ENCODE assay signal across 24 mouse cellular contexts in genomic region chr5:124637836-124638235, GRCm38 (mm10). TPM values are rescaled to one million over a fixed set of nuclear protein-coding genes. Genes with fewer than 3 reads are reported as not detected.
A peak's percentile ranks its signal among the peaks of the same experiment; 100 is the strongest.
DNase-seq lines count a peak whose midpoint lies in the region; ATAC-seq and TF ChIP-seq lines count a peak whose summit lies in the region.
"Had no signal": no experiment of that assay in that cellular context is flagged by ENCODE, and none has a peak within 500 bp of the region (broad histone marks: within the 10 kb centered on the region; RNA-seq: fewer than 3 reads in every experiment).

No protein-coding gene starts in this region.

- TF ChIP-seq CTCF in olfactory bulb, adult 2 months (IDR thresholded peaks at IDR 0.05; ENCODE audit: insufficient read depth, low read depth, low read length), result no peak

- DNase-seq in CD4-positive, CD25-positive, alpha-beta regulatory T cell, adult 2 months (ENCODE audit: low read depth, low spot score), result peak; percentile 30
- DNase-seq in thymus, postnatal 14 days, result peak; percentile 61
- DNase-seq in cerebellum, postnatal 4 days (ENCODE audit: low spot score in 2 of 2), result no peak
- no peak for DNase-seq in c-Kit-positive CD71-positive TER-119-positive erythroid progenitor cells, embryonic 14.5 days (ENCODE audit: low spot score)
- DNase-seq in gastrocnemius, postnatal 10 days, result no peak
- DNase-seq: adrenal gland, postnatal 36 days; cerebellum, adult 8-10 months; forebrain, postnatal 0 days; heart, adult 11 months; kidney, adult 8-10 months; lung, embryonic 14.5 days; lung, postnatal 14 days; midbrain, embryonic 14.5 days had no signal

- peaks cover 22% of the 10 kb centered on the region for H3K4me1 ChIP-seq in olfactory bulb, adult 2 months (ENCODE audit: control insufficient read depth, insufficient read depth, low read length)
- H3K4me1 ChIP-seq: embryonic facial prominence, embryonic 13.5 days; forebrain, embryonic 12.5 days; heart, embryonic 10.5 days; heart, embryonic 15.5 days; liver, embryonic 15.5 days; neural tube, embryonic 12.5 days had no signal

- TF ChIP-seq POLR2A in olfactory bulb, adult 2 months (IDR thresholded peaks at IDR 0.05; ENCODE audit: insufficient read depth, low read depth, low read length), result no peak

- WGBS in olfactory bulb, adult 2 months, result 94% methylated on average over 13 of the region's 13 CpGs

- no peak for ATAC-seq in CD4-positive, CD25-positive, alpha-beta regulatory T cell, adult 4 months
- ATAC-seq: forebrain, postnatal 0 days; hindbrain, embryonic 16.5 days had no signal

- H3K27ac ChIP-seq in olfactory bulb, adult 2 months (ENCODE audit: insufficient read depth, low read depth, low read length), result peak overlapping the region; percentile 27; the same call in 1 of the 2 replicates
- H3K27ac ChIP-seq: embryonic facial prominence, embryonic 13.5 days; forebrain, embryonic 12.5 days; heart, embryonic 10.5 days; heart, embryonic 15.5 days; kidney, postnatal 0 days; liver, embryonic 15.5 days; neural tube, embryonic 12.5 days had no signal

- no peak overlapping the region for H3K4me3 ChIP-seq in olfactory bulb, adult 2 months (ENCODE audit: insufficient read depth, low read depth, low read length)
- H3K4me3 ChIP-seq: embryonic facial prominence, embryonic 13.5 days; erythroblast, embryonic 14.5 days; forebrain, embryonic 12.5 days; heart, embryonic 10.5 days; heart, embryonic 15.5 days; liver, embryonic 15.5 days; neural tube, embryonic 12.5 days had no signal

RNA-seq across cellular contexts. Expression of gene Atp6v0a2, which starts 9.5 kb away (rescaled TPM):
- polyA plus RNA-seq in CD4-positive, CD25-positive, alpha-beta regulatory T cell, adult 4 months (2017; shearing (Covaris generic)), result 10 to 100 TPM; 31.0 to 57.7 TPM
- 184 TPM in 1 of 2 replicates, not detected in the other for polyA plus RNA-seq in olfactory bulb, adult 2 months (2012; ENCODE audit: insufficient read depth, insufficient read length, low replicate concordance, missing spikeins)
- 10 to 100 TPM; 20.4 to 25.7 TPM for total RNA-seq in gastrocnemius, postnatal 10 days (2021)

RNA-seq across cellular contexts. Expression of gene Gtf2h3, which starts 58.9 kb away (rescaled TPM):
- 10 to 100 TPM; 57.1 to 69.8 TPM for polyA plus RNA-seq in CD4-positive, CD25-positive, alpha-beta regulatory T cell, adult 4 months (2017; shearing (Covaris generic))
- not detected in 2 replicates for polyA plus RNA-seq in olfactory bulb, adult 2 months (2012; ENCODE audit: insufficient read depth, insufficient read length, low replicate concordance, missing spikeins)
- total RNA-seq in gastrocnemius, postnatal 10 days (2021), result 10 to 100 TPM; 17.6 to 18.2 TPM

RNA-seq across cellular contexts. Expression of gene Eif2b1, which starts 58.9 kb away (rescaled TPM):
- 10 to 100 TPM; 45.0 to 45.7 TPM for polyA plus RNA-seq in CD4-positive, CD25-positive, alpha-beta regulatory T cell, adult 4 months (2017; shearing (Covaris generic))
- not detected in 2 replicates for polyA plus RNA-seq in olfactory bulb, adult 2 months (2012; ENCODE audit: insufficient read depth, insufficient read length, low replicate concordance, missing spikeins)
- 10 to 100 TPM; 42.1 to 48.8 TPM for total RNA-seq in gastrocnemius, postnatal 10 days (2021)

Comparison
In these comparisons a context has a peak if more than half of its experiments do, and no peak if none do; other contexts are left out.
1. DNase-seq: peak in CD4-positive, CD25-positive, alpha-beta regulatory T cell, adult 2 months (single experiment) and thymus, postnatal 14 days (single experiment); none in cerebellum, postnatal 4 days (0 of 2), c-Kit-positive CD71-positive TER-119-positive erythroid progenitor cells, embryonic 14.5 days (single experiment) and gastrocnemius, postnatal 10 days (single experiment).